Mouse (Mus musculus) forebrain, embryonic 11.5 days (tissue): ENCODE results near the gene Il23a. TPM values are rescaled to one million over a fixed set of nuclear protein-coding genes. Genes with fewer than 3 reads are reported as not detected.

Experiments used
- ATAC-seq: fragments of 200-750 bp; cut with Nextera tagmentation; replicated peaks from 2 replicates; pipeline ENCODE4 v1.8.0; 2017; ENCODE audit warnings: moderate TSS enrichment; ENCODE audit not compliant: low FRiP score
- DNase-seq: peaks from one replicate; pipeline ENCODE4 v3.0.0-alpha.2; 2017; ENCODE audit warnings: low spot score
- H3K27ac ChIP-seq: fragments of 300-500 bp; sonication (generic); 2 replicates; pipeline ENCODE4 v1.5.1; 2014; ENCODE audit warnings: low read depth, low read length
- H3K27me3 ChIP-seq: fragments of 300-500 bp; sonication (generic); 2 replicates; pipeline ENCODE4 v1.6.1; 2014; ENCODE audit warnings: mild to moderate bottlenecking, low read length, mixed read lengths; ENCODE audit not compliant: control insufficient read depth, insufficient read depth
- H3K36me3 ChIP-seq: fragments of 300-500 bp; sonication (generic); 2 replicates; pipeline ENCODE4 v1.6.1; 2014; ENCODE audit warnings: mild to moderate bottlenecking, low read length, moderate library complexity, mixed read lengths; ENCODE audit not compliant: control insufficient read depth, insufficient read depth
- H3K4me1 ChIP-seq: fragments of 300-500 bp; sonication (generic); replicated peaks from 2 replicates; pipeline ENCODE4 v1.6.1; 2014; ENCODE audit warnings: low read length, mixed read lengths; ENCODE audit not compliant: control insufficient read depth, insufficient read depth
- H3K4me2 ChIP-seq: fragments of 300-500 bp; sonication (generic); 2 replicates; pipeline ENCODE4 v1.6.1; 2014; ENCODE audit warnings: low read depth, mild to moderate bottlenecking, low read length, moderate library complexity, mixed read lengths; ENCODE audit not compliant: severe bottlenecking
- H3K4me3 ChIP-seq: fragments of 300-500 bp; sonication (generic); 2 replicates; pipeline ENCODE4 v1.5.1; 2014; ENCODE audit warnings: low read depth, low read length
- H3K9ac ChIP-seq: fragments of 300-500 bp; sonication (generic); 2 replicates; pipeline ENCODE4 v1.6.1; 2014; ENCODE audit warnings: low read length
- H3K9me3 ChIP-seq: fragments of 300-500 bp; sonication (generic); 2 replicates; pipeline ENCODE4 v1.6.1; 2016; ENCODE audit warnings: low read length, mixed read lengths; ENCODE audit not compliant: control insufficient read depth
- WGBS: fragments of 180-500 bp; shearing (Covaris S2); extraction: QIAGEN DNeasy Blood & Tissue Kit; methylation state at CpG from one replicate; pipeline ENCODE4 v1.1.7; 2014; 5-methylcytosine and 5-hydroxymethylcytosine counted together
- polyA plus RNA-seq: library from polyadenylated mRNA; unstranded; fragments of >200 nt; fragmentation: Nextera tagmentation; extraction: Ambion mirVana; gene quantifications from 2 replicates; pipeline ENCODE4 v1.2.1, GENCODE M21; 2014

The Il23a gene
- polyA plus RNA-seq, 1 experiment from 2014 or later, result not detected

- Histone ChIP-seq H3K36me3 (peaks cover 15% of the 10 kb centered on the region; the same call in 1 of the 2 replicates), H3K4me1 (no peaks in the 10 kb centered on the region), H3K9me3 (no peaks in the 10 kb centered on the region), H3K4me3 (no peak within 1 kb of the TSS), H3K9ac (no peak within 1 kb of the TSS), H3K4me2 (no peak within 1 kb of the TSS), H3K27me3 (no peaks in the 10 kb centered on the region), H3K27ac (no peak within 1 kb of the TSS)
- DNase-seq (no peak), ATAC-seq (no peak)
- 88% methylated on average over 4 of the region's 4 CpGs for WGBS
Observed at GRCm38 (mm10) chr10:128253677-128254255, 44.8 kb downstream of the Il23a start, which contains the start of gene Apon. Apon (plus strand) TSS chr10:128254096.

- peaks cover 23% of the 10 kb centered on the region; the same call in 1 of the 2 replicates for H3K36me3 ChIP-seq
Observed at GRCm38 (mm10) chr10:128250565-128250964, 48.0 kb downstream of the Il23a start.

GRCm38 (mm10) chr10:128247020-128247732 is 51.4 kb downstream of the Il23a start:
- Histone ChIP-seq H3K36me3 (peaks cover 24% of the 10 kb centered on the region; the same call in 1 of the 2 replicates), H3K4me2 (no peak overlapping the region), H3K4me1 (no peaks in the 10 kb centered on the region), H3K9ac (no peak overlapping the region), H3K9me3 (no peaks in the 10 kb centered on the region), H3K27ac (no peak overlapping the region), H3K27me3 (no peaks in the 10 kb centered on the region), H3K4me3 (no peak overlapping the region)
- DNase-seq, result no peak
- ATAC-seq, result no peak
- WGBS, result 89% methylated on average over 17 of the region's 17 CpGs

More at GRCm38 (mm10) chr10:128250565-128250964, 48.0 kb downstream of the Il23a start:
- Histone ChIP-seq H3K4me1 (no peaks in the 10 kb centered on the region), H3K9ac (no peak overlapping the region), H3K4me2 (no peak overlapping the region), H3K4me3 (no peak overlapping the region), H3K9me3 (no peaks in the 10 kb centered on the region), H3K27ac (no peak overlapping the region), H3K27me3 (no peaks in the 10 kb centered on the region)
- 92% methylated on average over 13 of the region's 13 CpGs for WGBS
- ATAC-seq, result no peak
- DNase-seq, result no peak

Other genes with a start within 250 kb of the Il23a start
- 638 and 692 TPM in 2 replicates for gene Ptges3, start 239.8 kb downstream of the Il23a start, polyA plus RNA-seq
- gene Atp5b, start 215.5 kb downstream of the Il23a start, polyA plus RNA-seq, result 2,200 and 2,324 TPM in 2 replicates
- gene Baz2a, start 207.2 kb downstream of the Il23a start, polyA plus RNA-seq, result 20.9 and 21.9 TPM in 2 replicates
- 21.7 and 22.3 TPM in 2 replicates for gene Rbms2, start 118.5 kb downstream of the Il23a start, polyA plus RNA-seq
- 1.3 and 1.7 TPM in 2 replicates for gene Gls2, start 104.3 kb downstream of the Il23a start, polyA plus RNA-seq
- 23.1 and 26.7 TPM in 2 replicates for gene Spryd4, start 86.9 kb downstream of the Il23a start, polyA plus RNA-seq
- 0.28 and 0.55 TPM in 2 replicates for gene Mip, start 72.9 kb downstream of the Il23a start, polyA plus RNA-seq
- gene Timeless, start 66.7 kb downstream of the Il23a start, polyA plus RNA-seq, result 81.7 and 89.7 TPM in 2 replicates
- gene Apon, start 44.7 kb downstream of the Il23a start, polyA plus RNA-seq, result 0.77 and 0.89 TPM in 2 replicates
- gene Apof, start 30.1 kb downstream of the Il23a start, polyA plus RNA-seq, result not detected in 2 replicates
- 16.1 and 16.4 TPM in 2 replicates for gene Stat2, start 28.2 kb downstream of the Il23a start, polyA plus RNA-seq
- 45.2 and 46.1 TPM in 2 replicates for gene Pan2, start 4.6 kb upstream of the Il23a start, polyA plus RNA-seq
- gene Cnpy2, start 23.7 kb upstream of the Il23a start, polyA plus RNA-seq, result 222 and 224 TPM in 2 replicates
- 263 and 278 TPM in 2 replicates for gene Cs, start 39.0 kb upstream of the Il23a start, polyA plus RNA-seq
- 21.0 and 23.1 TPM in 2 replicates for gene Coq10a, start 70.2 kb upstream of the Il23a start, polyA plus RNA-seq
- 13.3 and 15.4 TPM in 2 replicates for gene Ankrd52, start 78.4 kb upstream of the Il23a start, polyA plus RNA-seq
- 0.24 TPM in 1 of 2 replicates, not detected in the other for gene Slc39a5, start 102.5 kb upstream of the Il23a start, polyA plus RNA-seq
- 151 TPM in 2 replicates for gene Nabp2, start 112.7 kb upstream of the Il23a start, polyA plus RNA-seq
- 41.5 and 47.9 TPM in 2 replicates for gene Rnf41, start 112.9 kb upstream of the Il23a start, polyA plus RNA-seq
- 139 and 144 TPM in 2 replicates for gene Smarcc2, start 160.5 kb upstream of the Il23a start, polyA plus RNA-seq
- gene Myl6, start 195.4 kb upstream of the Il23a start, polyA plus RNA-seq, result 620 and 659 TPM in 2 replicates
- 3.0 and 3.4 TPM in 2 replicates for gene Myl6b, start 199.9 kb upstream of the Il23a start, polyA plus RNA-seq
- gene Esyt1, start 227.1 kb upstream of the Il23a start, polyA plus RNA-seq, result 15.2 and 18.1 TPM in 2 replicates
- gene Zc3h10, start 249.0 kb upstream of the Il23a start, polyA plus RNA-seq, result 16.3 and 17.5 TPM in 2 replicates